Mouse (Mus musculus) sigmoid colon, adult 10 weeks (tissue): ENCODE data around the gene Morn2. TPM values are rescaled to one million over a fixed set of nuclear protein-coding genes. Genes with fewer than 3 reads are reported as not detected.

Source experiments
- polyA plus RNA-seq: library from polyadenylated mRNA; stranded (reverse); fragments of 350-450 nt; fragmentation: Illumina TruSeq; extraction: RNeasy Lipid Tissue Mini Kit (QIAGEN cat#74804); gene quantifications from one replicate; pipeline ENCODE4 v1.2.3, GENCODE M21; 2014; ENCODE audit warnings: low read depth, low replicate concordance

Morn2 gene
- 8.4 TPM for polyA plus RNA-seq

GRCm38 (mm10) chr17:80290074-80290657 lies at the start of gene Morn2, which contains the start of gene Dhx57:
TSS of gene Morn2 (plus strand) at chr17:80290203.
TSS of gene Dhx57 (minus strand) at chr17:80290476.

DNA sequence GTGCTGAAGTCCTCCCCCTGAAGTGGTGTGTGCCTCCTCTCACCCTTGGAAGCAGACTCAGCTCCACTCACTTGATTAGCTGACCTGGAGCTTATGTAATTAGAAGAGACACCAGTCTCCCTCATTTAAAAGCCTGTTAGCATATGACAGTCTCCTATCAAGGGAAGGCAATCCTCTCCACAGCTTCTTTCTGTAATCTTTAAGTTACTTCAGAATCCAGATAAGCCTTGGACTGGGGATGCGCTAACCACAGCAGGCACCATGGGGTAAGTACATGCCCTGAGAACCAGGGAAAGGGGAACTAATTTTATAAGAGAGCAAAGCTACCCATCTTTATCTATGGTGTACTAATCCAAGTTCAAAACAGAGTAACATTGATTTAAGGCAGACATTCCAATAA lies 17.2 kb downstream of the Morn2 start, which contains the start of gene Arhgef33:
Gene Arhgef33, plus strand, starts transcription at position 157 of the 400 bp plus-strand sequence.

Other genes starting within 250 kb of the Morn2 start
- 134 TPM for gene Hnrnpll, start 227.9 kb upstream of the Morn2 start, polyA plus RNA-seq
- gene Galm, start 162.7 kb upstream of the Morn2 start, polyA plus RNA-seq = 51.7 TPM
- gene Srsf7, start 82.9 kb upstream of the Morn2 start, polyA plus RNA-seq = 311 TPM
- 0.22 TPM for gene Ttc39d, start 82.7 kb upstream of the Morn2 start, polyA plus RNA-seq
- 7.2 TPM for gene Gemin6, start 65.8 kb upstream of the Morn2 start, polyA plus RNA-seq
- 21.7 TPM for gene Dhx57, start 273 bp downstream of the Morn2 start, polyA plus RNA-seq
- not detected for gene Arhgef33, start 17.2 kb downstream of the Morn2 start, polyA plus RNA-seq
- gene Gm10190, start 83.3 kb downstream of the Morn2 start, polyA plus RNA-seq = not detected
- 44.6 TPM for gene Sos1, start 190.2 kb downstream of the Morn2 start, polyA plus RNA-seq